Mouse (Mus musculus) neural tube, embryonic 13.5 days (tissue): Measurements from ENCODE around the gene Fam83b. TPM values are rescaled to one million over a fixed set of nuclear protein-coding genes. Genes with fewer than 3 reads are reported as not detected.

Experiments used
- ATAC-seq: fragments of 200-750 bp; cut with Nextera tagmentation; 2 replicates; pipeline ENCODE4 v1.8.0; 2017; ENCODE audit warnings: low read depth, mild to moderate bottlenecking, moderate TSS enrichment, moderate library complexity
- H3K27ac ChIP-seq: fragments of 300-500 bp; sonication (generic); replicated peaks from 2 replicates; pipeline ENCODE4 v1.5.1; 2015; ENCODE audit warnings: moderate library complexity, mild to moderate bottlenecking, inconsistent platforms
- H3K27me3 ChIP-seq: fragments of 300-500 bp; sonication (generic); 2 replicates; pipeline ENCODE4 v1.6.1; 2015; ENCODE audit warnings: mild to moderate bottlenecking, inconsistent platforms
- H3K36me3 ChIP-seq: fragments of 300-500 bp; sonication (generic); 2 replicates; pipeline ENCODE4 v1.6.1; 2015; ENCODE audit warnings: mild to moderate bottlenecking, inconsistent platforms
- H3K4me1 ChIP-seq: fragments of 300-500 bp; sonication (generic); replicated peaks from 2 replicates; pipeline ENCODE4 v1.6.1; 2015; ENCODE audit warnings: inconsistent platforms
- H3K4me2 ChIP-seq: fragments of 300-500 bp; sonication (generic); 2 replicates; pipeline ENCODE4 v1.6.1; 2015; ENCODE audit warnings: inconsistent platforms, mild to moderate bottlenecking, moderate library complexity
- H3K4me3 ChIP-seq: fragments of 300-500 bp; sonication (generic); 2 replicates; pipeline ENCODE4 v1.5.1; 2015; ENCODE audit warnings: mild to moderate bottlenecking, inconsistent platforms
- H3K9ac ChIP-seq: fragments of 300-500 bp; sonication (generic); 2 replicates; pipeline ENCODE4 v1.6.1; 2015; ENCODE audit warnings: moderate library complexity, mild to moderate bottlenecking, inconsistent platforms
- H3K9me3 ChIP-seq: fragments of 300-500 bp; sonication (generic); 2 replicates; pipeline ENCODE4 v1.6.1; 2016; ENCODE audit warnings: inconsistent platforms
- WGBS: fragments of 180-500 bp; shearing (Covaris S2); methylation state at CpG from one replicate; pipeline ENCODE4 v1.1.7; 2015; 5-methylcytosine and 5-hydroxymethylcytosine counted together
- polyA plus RNA-seq: library from polyadenylated mRNA; unstranded; fragments of >200 nt; fragmentation: Nextera tagmentation; extraction: Ambion mirVana; gene quantifications from 2 replicates; pipeline ENCODE4 v1.2.1, GENCODE M21; 2015

Gene Fam83b
- polyA plus RNA-seq: 0.06 and 0.25 TPM in 2 replicates

GRCm38 (mm10) chr9:76566515-76567280 is at the start of gene Fam83b:
TSS of gene Fam83b (minus strand) at chr9:76567116.
- peak; percentile 67 for ATAC-seq

DNA sequence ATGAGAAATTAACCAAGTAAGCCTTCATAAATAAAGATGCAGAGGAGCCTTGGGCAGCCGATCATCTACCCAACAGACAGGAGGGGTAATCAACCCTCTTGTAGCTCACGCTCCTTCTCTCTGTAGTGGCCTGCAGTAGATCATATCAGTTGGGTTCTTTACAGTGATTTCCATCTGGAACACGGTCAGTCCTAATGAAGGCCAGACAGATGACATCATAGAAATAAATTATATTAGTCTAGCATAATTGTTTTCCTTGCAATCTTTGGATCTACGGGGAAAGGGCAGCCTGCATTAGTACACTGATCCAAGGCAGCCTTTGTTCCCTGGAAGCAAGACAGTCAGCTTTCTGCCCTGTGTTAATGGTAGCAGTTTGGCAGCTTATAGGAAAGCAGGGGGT is 47.2 kb upstream of the Fam83b start:
- peaks cover 6% of the 10 kb centered on the region; the same call in 1 of the 2 replicates for H3K9me3 ChIP-seq
- H3K4me2 ChIP-seq: no peak overlapping the region
- H3K4me3 ChIP-seq: no peak overlapping the region
- no peak overlapping the region for H3K9ac ChIP-seq
- H3K36me3 ChIP-seq: no peaks in the 10 kb centered on the region
- H3K27ac ChIP-seq: no peak overlapping the region
- WGBS: 71% methylated on average over 4 of the region's 4 CpGs
- ATAC-seq: no peak
- no peaks in the 10 kb centered on the region for H3K27me3 ChIP-seq
- H3K4me1 ChIP-seq: no peaks in the 10 kb centered on the region

More at GRCm38 (mm10) chr9:76566515-76567280, at the start of gene Fam83b:
- Histone ChIP-seq H3K36me3 (no peaks in the 10 kb centered on the region), H3K9ac (peak within 1 kb of the TSS; percentile 67), H3K27ac (no peak within 1 kb of the TSS), H3K27me3 (peaks cover 22% of the 10 kb centered on the region), H3K4me3 (peak within 1 kb of the TSS; percentile 54), H3K4me2 (peak within 1 kb of the TSS; percentile 99), H3K4me1 (peaks cover 13% of the 10 kb centered on the region), H3K9me3 (no peaks in the 10 kb centered on the region)
- 4% methylated on average over 40 of the region's 40 CpGs for WGBS

DNA sequence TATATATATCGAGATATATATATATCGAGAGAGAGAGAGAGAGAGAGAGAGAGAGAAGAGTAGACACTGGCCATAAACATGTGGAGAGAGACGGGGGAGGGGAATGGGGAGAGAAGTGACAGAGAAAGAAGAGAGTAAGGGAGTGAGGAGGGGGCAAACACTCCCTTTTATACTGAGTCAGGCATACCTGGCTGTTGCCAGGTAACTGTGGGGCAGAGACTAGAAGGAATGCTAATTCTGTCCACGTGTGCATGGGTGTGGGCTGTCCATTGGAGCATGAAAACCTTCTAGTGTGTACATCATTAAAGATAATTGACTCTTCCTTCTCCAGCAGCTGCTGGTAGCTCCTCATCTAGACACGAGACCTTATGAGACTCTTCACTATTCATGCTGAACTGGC is 36.8 kb upstream of the Fam83b start:
- no peak for ATAC-seq

DNA sequence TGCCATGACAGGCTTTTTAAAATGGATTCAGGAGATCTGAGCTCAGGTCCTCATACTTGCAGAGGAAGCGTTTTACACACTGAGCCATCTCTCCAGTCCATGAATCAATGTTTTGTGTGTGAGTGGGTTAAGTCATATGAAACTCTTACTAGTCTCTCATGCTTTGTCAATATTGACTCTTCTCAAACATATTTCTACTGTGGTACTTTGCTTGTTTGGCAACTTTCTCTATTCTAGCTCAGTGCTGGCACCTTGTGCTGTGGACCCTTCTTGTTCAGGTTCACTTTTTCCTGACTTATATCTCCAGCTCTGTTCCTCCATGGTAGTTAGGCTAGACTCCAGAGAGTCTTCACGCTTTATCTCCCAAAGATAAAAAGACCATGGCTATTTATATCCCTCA is 36.0 kb upstream of the Fam83b start:
- no peak overlapping the region for H3K4me3 ChIP-seq
- H3K27me3 ChIP-seq: no peaks in the 10 kb centered on the region
- WGBS: 95% methylated on average over 2 of the region's 2 CpGs
- H3K4me1 ChIP-seq: no peaks in the 10 kb centered on the region
- H3K27ac ChIP-seq: no peak overlapping the region
- H3K9me3 ChIP-seq: no peaks in the 10 kb centered on the region
- H3K4me2 ChIP-seq: no peak overlapping the region
- no peak overlapping the region for H3K9ac ChIP-seq
- H3K36me3 ChIP-seq: no peaks in the 10 kb centered on the region
- ATAC-seq: no peak

More for the DNA sequence above, 36.8 kb upstream of the Fam83b start:
- WGBS: 73% methylated on average over 5 of the region's 5 CpGs
- Histone ChIP-seq H3K4me1 (no peaks in the 10 kb centered on the region), H3K4me2 (no peak overlapping the region), H3K27ac (no peak overlapping the region), H3K9ac (no peak overlapping the region), H3K36me3 (no peaks in the 10 kb centered on the region), H3K4me3 (no peak overlapping the region), H3K27me3 (no peaks in the 10 kb centered on the region), H3K9me3 (no peaks in the 10 kb centered on the region)

DNA sequence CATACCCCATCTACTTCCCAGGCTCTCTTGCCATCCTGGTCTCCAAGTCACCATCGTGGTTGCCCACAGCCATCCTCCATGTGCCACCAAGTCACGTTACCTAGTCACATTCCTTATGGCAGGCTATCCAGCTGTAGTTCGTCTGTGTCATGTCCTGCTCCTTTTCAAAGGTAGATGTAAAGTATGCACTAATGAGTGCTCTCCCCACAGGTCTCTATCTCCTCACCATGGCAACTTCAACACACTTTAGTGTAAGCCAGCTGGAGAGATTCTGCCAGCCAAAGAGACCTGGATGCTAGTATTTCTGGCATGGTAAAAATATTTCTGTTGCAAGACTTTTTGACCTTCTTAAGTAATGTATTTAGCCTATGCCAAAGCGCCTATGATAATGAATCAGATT is 30.5 kb upstream of the Fam83b start:
- no peak overlapping the region for H3K4me2 ChIP-seq
- H3K27ac ChIP-seq: no peak overlapping the region
- no peaks in the 10 kb centered on the region for H3K9me3 ChIP-seq
- 72% methylated on average over 4 of the region's 4 CpGs for WGBS
- H3K4me1 ChIP-seq: no peaks in the 10 kb centered on the region
- H3K27me3 ChIP-seq: no peaks in the 10 kb centered on the region
- no peak for ATAC-seq
- H3K36me3 ChIP-seq: no peaks in the 10 kb centered on the region
- no peak overlapping the region for H3K4me3 ChIP-seq
- H3K9ac ChIP-seq: no peak overlapping the region

DNA sequence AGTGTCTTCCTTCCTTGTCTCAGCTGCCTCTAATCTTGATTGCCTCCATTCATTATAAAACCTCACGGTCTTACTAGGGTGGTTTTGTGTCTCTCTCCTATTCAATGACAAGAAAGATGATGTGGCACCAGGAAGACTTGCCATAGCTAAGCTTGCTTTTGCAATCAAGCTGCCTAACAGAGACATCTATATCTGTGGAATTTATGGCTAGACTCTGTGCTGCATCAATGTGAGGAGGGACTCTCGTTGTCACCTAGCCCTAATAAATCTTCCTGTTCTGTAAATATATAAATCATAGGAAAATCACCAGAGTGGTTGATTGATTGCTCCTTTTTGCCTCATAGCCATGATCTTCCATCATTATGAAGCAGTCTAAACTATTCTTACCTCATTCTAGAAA is 26.9 kb upstream of the Fam83b start:
- Histone ChIP-seq H3K4me2 (no peak overlapping the region), H3K9me3 (no peaks in the 10 kb centered on the region), H3K27ac (no peak overlapping the region), H3K4me3 (no peak overlapping the region), H3K4me1 (no peaks in the 10 kb centered on the region), H3K9ac (no peak overlapping the region), H3K36me3 (no peaks in the 10 kb centered on the region), H3K27me3 (no peaks in the 10 kb centered on the region)
- 50% methylated on average over 2 of the region's 2 CpGs for whole genome bisulfite sequencing
- ATAC-seq: no peak

GRCm38 (mm10) chr9:76583943-76584342 is 17.0 kb upstream of the Fam83b start:
- no peaks in the 10 kb centered on the region for H3K36me3 ChIP-seq
- no peak overlapping the region for H3K27ac ChIP-seq
- 93% methylated on average over 6 of the region's 6 CpGs for WGBS
- H3K4me3 ChIP-seq: no peak overlapping the region
- no peak overlapping the region for H3K9ac ChIP-seq
- H3K4me1 ChIP-seq: no peaks in the 10 kb centered on the region
- no peaks in the 10 kb centered on the region for H3K9me3 ChIP-seq
- no peaks in the 10 kb centered on the region for H3K27me3 ChIP-seq
- ATAC-seq: no peak
- H3K4me2 ChIP-seq: no peak overlapping the region

DNA sequence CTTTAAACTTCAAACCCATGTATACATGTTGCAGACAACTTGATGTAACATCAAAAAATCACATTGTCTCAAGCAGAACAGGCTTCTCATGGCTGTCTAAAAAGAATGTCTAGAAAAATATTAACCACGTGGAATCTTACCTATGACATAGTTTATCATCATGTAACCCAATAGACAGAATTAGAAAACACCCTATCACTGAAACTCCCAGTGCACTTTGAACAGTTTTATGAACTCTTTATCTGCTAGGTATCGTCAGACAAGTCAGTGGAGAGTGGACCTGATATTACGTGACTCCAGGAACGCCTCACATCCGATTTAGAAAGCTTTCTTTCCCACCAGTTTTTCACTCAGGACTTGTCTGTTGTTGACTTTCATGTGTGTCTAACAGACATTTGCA is 15.1 kb upstream of the Fam83b start:
- no peak overlapping the region for H3K4me2 ChIP-seq
- no peak for ATAC-seq
- no peak overlapping the region for H3K4me3 ChIP-seq
- H3K9ac ChIP-seq: no peak overlapping the region
- no peaks in the 10 kb centered on the region for H3K36me3 ChIP-seq
- H3K4me1 ChIP-seq: no peaks in the 10 kb centered on the region
- no peaks in the 10 kb centered on the region for H3K9me3 ChIP-seq
- no peaks in the 10 kb centered on the region for H3K27me3 ChIP-seq
- H3K27ac ChIP-seq: no peak overlapping the region
- WGBS: 94% methylated on average over 5 of the region's 5 CpGs

GRCm38 (mm10) chr9:76567281-76567655 is 352 bp upstream of the Fam83b start:
- peak overlapping the region; percentile 99 for H3K4me2 ChIP-seq
- peaks cover 22% of the 10 kb centered on the region for H3K27me3 ChIP-seq
- WGBS: 3% methylated on average over 13 of the region's 13 CpGs
- no peaks in the 10 kb centered on the region for H3K36me3 ChIP-seq
- 0 out of 2 replicates have a peak, but pooled peaks have one; percentile 23 for ATAC-seq
- no peak overlapping the region for H3K27ac ChIP-seq
- H3K9me3 ChIP-seq: no peaks in the 10 kb centered on the region
- peak overlapping the region; percentile 67 for H3K9ac ChIP-seq
- H3K4me3 ChIP-seq: peak overlapping the region; percentile 54
- H3K4me1 ChIP-seq: peaks cover 13% of the 10 kb centered on the region

GRCm38 (mm10) chr9:76565656-76566055 is 1.3 kb downstream of the Fam83b start:
- 70% methylated on average over 2 of the region's 2 CpGs for WGBS
- Histone ChIP-seq H3K9ac (no peak overlapping the region), H3K36me3 (no peaks in the 10 kb centered on the region), H3K27me3 (peaks cover 22% of the 10 kb centered on the region), H3K27ac (no peak overlapping the region), H3K4me3 (no peak overlapping the region), H3K9me3 (no peaks in the 10 kb centered on the region), H3K4me2 (no peak overlapping the region), H3K4me1 (peaks cover 13% of the 10 kb centered on the region)
- ATAC-seq: no peak

- Histone ChIP-seq H3K27me3 (peaks cover 22% of the 10 kb centered on the region), H3K27ac (no peak overlapping the region), H3K9me3 (no peaks in the 10 kb centered on the region), H3K4me2 (no peak overlapping the region), H3K36me3 (no peaks in the 10 kb centered on the region), H3K4me1 (peaks cover 13% of the 10 kb centered on the region), H3K4me3 (no peak overlapping the region), H3K9ac (no peak overlapping the region)
- WGBS: 89% methylated on average over 1 of the region's 1 CpGs
- ATAC-seq: no peak
These were observed 2.8 kb downstream of the Fam83b start for GRCm38 (mm10) chr9:76564071-76564470.

DNA sequence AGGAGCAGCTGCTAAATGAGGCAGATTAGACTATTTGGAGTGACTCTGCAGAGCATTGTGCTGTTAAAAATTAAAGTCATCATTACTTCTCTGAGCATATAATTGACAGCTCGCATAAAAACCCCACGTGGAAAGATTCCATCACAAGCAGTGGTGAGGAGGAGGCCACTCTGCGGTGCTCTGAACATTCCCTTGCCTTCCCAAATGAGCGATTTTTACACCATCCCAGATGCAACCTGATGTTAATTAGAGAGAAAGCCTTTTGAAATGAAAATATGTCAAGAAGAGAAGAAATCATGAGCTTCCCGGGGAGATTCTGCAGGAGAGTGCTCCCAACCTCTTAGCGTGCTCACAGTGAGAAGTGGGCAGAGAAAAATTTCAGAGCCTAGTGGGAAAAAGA is 4.1 kb downstream of the Fam83b start:
- Histone ChIP-seq H3K9me3 (no peaks in the 10 kb centered on the region), H3K4me1 (peaks cover 13% of the 10 kb centered on the region), H3K27me3 (peaks cover 21% of the 10 kb centered on the region), H3K4me2 (no peak overlapping the region), H3K4me3 (no peak overlapping the region), H3K9ac (no peak overlapping the region), H3K27ac (no peak overlapping the region), H3K36me3 (no peaks in the 10 kb centered on the region)
- WGBS: 37% methylated on average over 6 of the region's 6 CpGs
- no peak; the same call in 1 of the 2 replicates for ATAC-seq

DNA sequence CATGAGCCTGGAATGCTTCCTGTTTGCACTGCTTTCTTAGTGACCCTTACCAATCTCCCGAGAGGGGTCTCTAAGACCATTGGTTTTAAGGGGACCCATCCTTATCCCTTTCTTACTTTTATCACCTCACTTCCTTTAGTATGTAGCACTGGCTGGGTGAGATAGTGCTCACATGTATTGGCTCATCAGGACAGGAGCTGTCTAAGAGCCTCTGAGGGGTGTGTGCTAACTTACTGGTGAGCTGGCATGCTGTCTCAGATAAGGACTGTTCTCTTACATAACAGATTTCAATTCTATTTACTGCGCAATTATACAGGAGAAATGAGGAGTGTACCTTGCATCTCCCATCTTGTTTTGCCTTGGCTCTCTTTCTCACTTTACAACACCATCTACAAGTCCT is 7.7 kb downstream of the Fam83b start:
- H3K36me3 ChIP-seq: no peaks in the 10 kb centered on the region
- ATAC-seq: no peak
- no peak overlapping the region for H3K27ac ChIP-seq
- H3K9me3 ChIP-seq: no peaks in the 10 kb centered on the region
- no peak overlapping the region for H3K4me2 ChIP-seq
- no peaks in the 10 kb centered on the region for H3K27me3 ChIP-seq
- H3K9ac ChIP-seq: no peak overlapping the region
- H3K4me3 ChIP-seq: no peak overlapping the region
- no peaks in the 10 kb centered on the region; the same call in 1 of the 2 replicates for H3K4me1 ChIP-seq
- 92% methylated on average over 2 of the region's 2 CpGs for WGBS
